Mouse (Mus musculus) myocyte (in vitro differentiated cells): Measurements from ENCODE around the gene Aebp2. TPM values are rescaled to one million over a fixed set of nuclear protein-coding genes. Genes with fewer than 3 reads are reported as not detected.

Experiments used
- H3K27me3 ChIP-seq: one replicate; pipeline ENCODE4 v1.6.1; 2011; ENCODE audit not compliant: control insufficient read depth, insufficient read depth, insufficient read length
- H3K36me3 ChIP-seq: one replicate; pipeline ENCODE4 v1.6.1; 2011; ENCODE audit not compliant: control insufficient read depth, insufficient read depth
- H3K4me2 ChIP-seq: one replicate; pipeline ENCODE4 v1.6.1; 2011; ENCODE audit warnings: low read depth, control low read depth
- H3K4me3 ChIP-seq: one replicate; pipeline ENCODE4 v1.5.1; 2011; ENCODE audit warnings: mild to moderate bottlenecking, control low read depth, moderate library complexity
- H3K79me2 ChIP-seq: one replicate; pipeline ENCODE4 v1.6.1; 2011; ENCODE audit not compliant: control insufficient read depth, insufficient read depth
- H3ac ChIP-seq: one replicate; pipeline ENCODE4 v1.6.1; 2011; ENCODE audit not compliant: control insufficient read depth, insufficient read length
- CEBPB ChIP-seq: IDR thresholded peaks from 2 replicates; pipeline ENCODE4 v1.6.1; 2011; ENCODE audit warnings: mild to moderate bottlenecking, moderate library complexity; ENCODE audit not compliant: poor library complexity, insufficient read depth, severe bottlenecking
- E2F4 ChIP-seq: IDR thresholded peaks from one replicate; pipeline ENCODE4 v1.6.1; 2011; ENCODE audit warnings: mild to moderate bottlenecking, control low read depth, moderate library complexity; ENCODE audit not compliant: insufficient read depth
- MAX ChIP-seq: IDR thresholded peaks from one replicate; pipeline ENCODE4 v1.6.1; 2011; ENCODE audit warnings: low read depth, mild to moderate bottlenecking, control low read depth
- MYOD1 ChIP-seq, 3 experiments: IDR thresholded peaks; one replicate each; pipeline ENCODE4 v1.6.1; 2011; ENCODE audit warnings: control low read depth in 2 of 3, low read depth in 2 of 3, mild to moderate bottlenecking in 2 of 3, moderate library complexity in 1 of 3; ENCODE audit not compliant: insufficient read length in 2 of 3, control insufficient read depth in 1 of 3
- MYOG ChIP-seq, 3 experiments: IDR thresholded peaks; one replicate each; pipeline ENCODE4 v1.6.1; 2011; ENCODE audit warnings: control low read depth in 2 of 3, low read depth in 2 of 3, mild to moderate bottlenecking in 2 of 3; ENCODE audit not compliant: insufficient read length in 2 of 3, control insufficient read depth in 1 of 3, insufficient read depth in 1 of 3
- POLR2A ChIP-seq: IDR thresholded peaks from one replicate; pipeline ENCODE4 v1.6.1; 2011; ENCODE audit warnings: low read depth, mild to moderate bottlenecking, control low read depth, moderate library complexity; ENCODE audit not compliant: insufficient read length
- POLR2AphosphoS2 ChIP-seq: IDR thresholded peaks from one replicate; pipeline ENCODE4 v1.6.1; 2011; ENCODE audit warnings: low read depth, control low read depth; ENCODE audit not compliant: insufficient read length
- REST ChIP-seq: IDR thresholded peaks from one replicate; pipeline ENCODE4 v1.6.1; 2011; ENCODE audit warnings: mild to moderate bottlenecking, control low read depth, moderate library complexity; ENCODE audit not compliant: insufficient read depth, insufficient read length
- SRF ChIP-seq: IDR thresholded peaks from one replicate; pipeline ENCODE4 v1.6.1; 2011; ENCODE audit warnings: low read depth; ENCODE audit not compliant: control insufficient read depth, insufficient read length
- TCF12 ChIP-seq: IDR thresholded peaks from one replicate; pipeline ENCODE4 v1.6.1; 2011; ENCODE audit warnings: mild to moderate bottlenecking, control low read depth; ENCODE audit not compliant: poor library complexity, insufficient read depth, severe bottlenecking
- TCF3 ChIP-seq: IDR thresholded peaks from one replicate; pipeline ENCODE4 v1.6.1; 2011; ENCODE audit warnings: low read depth, control low read depth; ENCODE audit not compliant: insufficient read length
- USF1 ChIP-seq: IDR thresholded peaks from one replicate; pipeline ENCODE4 v1.6.1; 2011; ENCODE audit warnings: low read depth, mild to moderate bottlenecking, control low read depth, moderate library complexity
- polyA plus RNA-seq: library from polyadenylated mRNA; unstranded; fragments of >200 nt; fragmentation: generic; extraction: Trizol; gene quantifications from one replicate; pipeline ENCODE4 v1.2.1, GENCODE M21; 2012; ENCODE audit warnings: missing spikeins

Gene Aebp2
- polyA plus RNA-seq, 1 experiment = 18.7 TPM

DNA sequence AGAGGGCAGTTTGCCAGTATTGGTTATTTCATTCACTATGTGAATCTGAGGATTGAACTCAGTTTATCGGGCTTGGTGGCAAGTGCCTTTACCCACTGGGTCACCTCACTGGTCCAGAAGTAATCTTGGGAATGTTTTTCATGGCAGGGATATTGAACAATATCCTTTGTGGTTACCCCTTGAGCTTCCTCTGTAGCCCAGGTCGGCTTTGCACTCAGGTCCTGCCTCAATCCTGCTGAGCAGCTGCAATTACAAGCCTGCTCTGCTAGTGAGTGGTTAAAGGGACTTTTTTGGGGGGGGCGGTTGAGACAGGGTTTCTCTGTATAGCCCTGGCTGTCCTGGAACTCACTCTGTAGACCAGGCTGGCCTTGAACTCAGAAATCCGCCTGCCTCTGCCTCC lies 13.8 kb downstream of the Aebp2 start:
- H3K36me3 ChIP-seq = peaks cover 40% of the 10 kb centered on the region
- H3K4me3 ChIP-seq = no peak overlapping the region
- no peaks in the 10 kb centered on the region for H3K27me3 ChIP-seq
- TF ChIP-seq MAX (no peak), MYOG (IDR thresholded peaks at IDR 0.05; ENCODE audit: control insufficient read depth in 1 of 3, insufficient read depth in 1 of 3, insufficient read length in 2 of 3, low read depth in 2 of 3) (no peak), MYOD1 (IDR thresholded peaks at IDR 0.05; ENCODE audit: control insufficient read depth in 1 of 3, insufficient read length in 2 of 3, low read depth in 2 of 3) (no peak), REST (no peak), USF1 (no peak), TCF3 (no peak), TCF12 (no peak), POLR2AphosphoS2 (no peak), POLR2A (no peak), CEBPB (no peak), SRF (no peak), E2F4 (no peak)
- no peak overlapping the region for H3K4me2 ChIP-seq
- no peak overlapping the region for H3ac ChIP-seq
- peaks cover 74% of the 10 kb centered on the region for H3K79me2 ChIP-seq

DNA sequence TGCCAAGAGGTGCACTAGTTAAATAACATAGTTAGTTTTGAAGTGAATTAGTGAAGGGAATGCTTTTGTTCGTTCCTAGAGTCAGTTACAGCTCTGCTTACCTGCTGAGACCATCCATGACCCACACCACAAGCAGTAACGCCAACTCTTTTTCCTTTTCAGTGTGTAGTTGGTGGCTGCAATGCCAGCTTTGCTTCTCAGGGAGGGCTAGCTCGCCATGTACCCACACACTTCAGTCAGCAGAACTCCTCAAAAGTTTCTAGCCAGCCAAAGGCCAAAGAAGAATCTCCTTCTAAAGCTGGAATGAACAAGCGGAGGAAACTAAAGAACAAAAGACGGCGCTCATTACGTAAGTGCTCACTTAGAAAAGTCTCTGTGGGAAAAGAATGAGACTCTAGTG lies 19.5 kb downstream of the Aebp2 start:
- Histone ChIP-seq H3K4me2 (no peak overlapping the region), H3K4me3 (no peak overlapping the region), H3ac (no peak overlapping the region), H3K36me3 (peaks cover 49% of the 10 kb centered on the region), H3K79me2 (peaks cover 29% of the 10 kb centered on the region), H3K27me3 (no peaks in the 10 kb centered on the region)
- no peak for TF ChIP-seq MYOD1 (IDR thresholded peaks at IDR 0.05; ENCODE audit: control insufficient read depth in 1 of 3, insufficient read length in 2 of 3, low read depth in 2 of 3)
- no peak for TF ChIP-seq TCF12
- TF ChIP-seq REST = no peak
- no peak for TF ChIP-seq POLR2A
- no peak for TF ChIP-seq USF1
- no peak for TF ChIP-seq CEBPB
- no peak for TF ChIP-seq POLR2AphosphoS2

DNA sequence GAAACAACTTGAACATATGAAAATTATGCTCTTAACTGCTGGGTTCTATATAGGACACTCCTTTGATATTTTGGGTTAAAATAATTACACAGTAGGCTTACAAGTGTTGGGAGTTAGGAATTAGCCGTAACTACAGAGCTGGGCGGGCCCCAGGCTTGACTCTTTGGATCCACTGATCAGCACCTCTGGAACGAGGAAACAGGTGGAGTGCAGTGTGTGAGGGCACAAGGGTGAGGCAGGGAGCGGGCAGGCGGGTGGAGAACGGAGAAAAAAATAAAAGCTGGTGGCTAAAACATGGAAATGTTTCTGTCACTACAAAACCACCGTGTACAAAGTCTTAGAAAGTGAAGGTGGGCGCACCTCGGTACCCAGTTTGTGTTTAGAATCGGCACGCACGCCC lies 20.2 kb downstream of the Aebp2 start:
- no peaks in the 10 kb centered on the region for H3K27me3 ChIP-seq
- H3K4me3 ChIP-seq = no peak overlapping the region
- TF ChIP-seq POLR2A (no peak), E2F4 (no peak), TCF12 (no peak), MYOD1 (IDR thresholded peaks at IDR 0.05; ENCODE audit: control insufficient read depth in 1 of 3, insufficient read length in 2 of 3, low read depth in 2 of 3) (no peak), REST (no peak), CEBPB (no peak), MYOG (IDR thresholded peaks at IDR 0.05; ENCODE audit: control insufficient read depth in 1 of 3, insufficient read depth in 1 of 3, insufficient read length in 2 of 3, low read depth in 2 of 3) (no peak), POLR2AphosphoS2 (no peak), USF1 (no peak), TCF3 (no peak), SRF (no peak), MAX (no peak)
- peaks cover 23% of the 10 kb centered on the region for H3K79me2 ChIP-seq
- H3ac ChIP-seq = no peak overlapping the region
- no peak overlapping the region for H3K4me2 ChIP-seq
- peaks cover 46% of the 10 kb centered on the region for H3K36me3 ChIP-seq

DNA sequence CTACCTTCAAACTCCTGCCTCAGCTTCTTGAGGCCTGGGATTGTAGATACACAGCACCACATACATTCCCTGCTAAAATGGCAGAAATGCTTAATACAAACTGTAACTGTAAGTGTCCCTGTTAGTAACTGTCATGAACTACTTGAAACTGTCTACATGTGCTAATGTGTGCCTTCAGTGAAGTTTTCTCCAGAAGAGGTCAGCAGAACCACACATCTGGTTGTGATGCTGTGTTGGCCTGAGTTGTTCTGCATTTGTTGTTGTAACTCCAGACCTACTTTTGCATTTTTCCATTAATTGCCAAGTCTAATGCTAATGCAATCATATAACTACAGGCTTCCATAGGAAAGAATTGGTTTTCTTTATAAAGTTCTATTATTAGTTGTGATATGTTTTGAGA lies 23.5 kb downstream of the Aebp2 start:
- no peaks in the 10 kb centered on the region for H3K27me3 ChIP-seq
- no peak overlapping the region for H3K4me2 ChIP-seq
- TF ChIP-seq MYOD1 (IDR thresholded peaks at IDR 0.05; ENCODE audit: control insufficient read depth in 1 of 3, insufficient read length in 2 of 3, low read depth in 2 of 3) (no peak), MAX (no peak), MYOG (IDR thresholded peaks at IDR 0.05; ENCODE audit: control insufficient read depth in 1 of 3, insufficient read depth in 1 of 3, insufficient read length in 2 of 3, low read depth in 2 of 3) (no peak), SRF (no peak), E2F4 (no peak), CEBPB (no peak), POLR2A (no peak), POLR2AphosphoS2 (no peak), REST (no peak), TCF3 (no peak), USF1 (no peak), TCF12 (no peak)
- H3K36me3 ChIP-seq = peaks cover 46% of the 10 kb centered on the region
- H3K79me2 ChIP-seq = peaks cover 10% of the 10 kb centered on the region
- no peak overlapping the region for H3ac ChIP-seq
- no peak overlapping the region for H3K4me3 ChIP-seq

DNA sequence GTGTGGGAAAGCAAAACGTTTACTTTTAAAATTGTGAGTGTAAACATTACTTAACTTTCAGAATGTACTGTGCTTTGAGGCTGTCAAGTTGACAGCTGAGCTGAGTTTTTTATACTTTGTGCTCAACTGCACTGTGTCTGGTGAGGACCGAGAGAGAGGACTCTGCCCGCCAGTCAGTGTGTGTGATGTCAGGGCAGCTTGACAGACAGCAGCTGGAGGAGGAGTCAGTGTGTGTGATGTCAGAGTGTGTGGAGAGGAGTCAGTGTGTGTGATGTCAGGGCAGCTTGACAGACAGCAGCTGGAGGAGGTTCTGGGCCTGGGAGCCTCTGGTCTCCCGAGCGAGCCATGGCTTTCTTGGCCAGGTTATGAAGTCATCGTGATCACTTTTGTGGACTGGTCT lies 24.4 kb downstream of the Aebp2 start:
- peaks cover 4% of the 10 kb centered on the region for H3K79me2 ChIP-seq
- H3ac ChIP-seq = no peak overlapping the region
- H3K27me3 ChIP-seq = no peaks in the 10 kb centered on the region
- TF ChIP-seq MYOD1 (IDR thresholded peaks at IDR 0.05; ENCODE audit: control insufficient read depth in 1 of 3, insufficient read length in 2 of 3, low read depth in 2 of 3) (no peak), MYOG (IDR thresholded peaks at IDR 0.05; ENCODE audit: control insufficient read depth in 1 of 3, insufficient read depth in 1 of 3, insufficient read length in 2 of 3, low read depth in 2 of 3) (no peak), TCF3 (no peak), MAX (no peak), USF1 (no peak), SRF (no peak), REST (no peak), CEBPB (no peak), POLR2A (no peak), POLR2AphosphoS2 (no peak), TCF12 (no peak), E2F4 (no peak)
- H3K4me2 ChIP-seq = no peak overlapping the region
- H3K4me3 ChIP-seq = no peak overlapping the region
- peaks cover 47% of the 10 kb centered on the region for H3K36me3 ChIP-seq
